Mouse (Mus musculus): ENCODE data around the gene Prkch. TPM values are rescaled to one million over a fixed set of nuclear protein-coding genes. Genes with fewer than 3 reads are reported as not detected.
"Not testable (repeated sequence)": the region's sequence is repeated elsewhere in the genome, so short reads cannot be mapped to it uniquely, and the experiment has no call there.

Prkch gene
- polyA plus RNA-seq, 1 experiment = 3.2 TPM

DNA sequence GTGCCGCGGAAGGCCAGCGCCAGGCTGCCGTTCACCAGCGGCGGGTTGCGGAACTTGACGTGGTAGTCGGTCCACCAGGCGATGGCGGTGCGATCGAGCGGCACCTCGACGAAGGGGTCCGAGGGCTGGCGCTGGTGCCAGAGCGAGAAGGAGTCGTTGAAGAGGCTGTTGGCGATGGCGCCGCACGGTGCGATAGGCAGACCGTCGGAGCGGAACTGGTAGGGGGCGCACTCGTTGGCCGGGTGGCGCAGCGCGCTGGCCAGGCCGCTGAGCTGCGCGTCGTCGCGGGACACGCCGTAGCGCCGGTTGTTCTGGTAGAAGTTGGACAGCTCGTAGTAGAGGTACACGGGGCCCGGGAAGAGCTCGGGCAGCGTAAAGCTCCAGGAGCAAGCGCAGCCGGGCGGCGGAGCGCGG is 38.9 kb upstream of the Prkch start:
- WGBS = under 1% methylated on average over 55 of the region's 55 CpGs

DNA sequence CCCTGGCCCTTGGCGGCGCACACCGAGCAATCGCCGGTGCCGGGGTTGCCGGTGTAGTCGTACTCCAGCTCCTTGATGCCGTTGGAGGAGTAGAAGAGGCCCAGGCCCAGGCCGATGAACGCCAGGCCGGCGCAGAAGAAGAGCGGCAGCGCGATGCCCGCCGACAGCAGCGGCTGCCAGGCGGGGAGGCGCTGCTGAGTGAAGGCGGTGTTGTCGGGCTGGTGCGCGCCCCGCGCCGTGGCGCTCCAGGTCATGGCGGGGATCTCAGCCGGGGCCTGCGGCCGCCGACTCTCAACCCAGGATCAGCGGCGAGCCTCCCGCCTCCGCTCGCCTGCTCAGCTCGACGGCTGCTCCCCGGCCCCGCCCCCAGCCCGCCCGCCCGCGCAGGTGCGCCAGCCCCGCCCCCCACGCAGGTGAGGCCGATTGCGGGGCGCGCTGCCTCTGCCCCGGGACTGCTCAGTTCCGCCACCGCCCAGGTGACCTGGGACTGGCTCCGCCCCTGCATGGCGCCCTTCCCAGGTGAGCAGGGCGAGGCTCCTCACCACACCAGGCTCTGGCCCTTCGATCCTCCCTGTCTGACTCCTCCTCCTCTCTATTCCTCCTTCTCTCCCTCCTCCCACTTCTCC is 38.4 kb upstream of the Prkch start, which contains the start of gene Tmem30b:
Gene Tmem30b, minus strand, starts transcription at position 307 of the 626 bp plus-strand sequence.
- TF ChIP-seq POLR2A (IDR thresholded peaks at IDR 0.05; ENCODE audit: borderline replicate concordance, insufficient read depth, low read length) (no peak), CTCF (IDR thresholded peaks at IDR 0.05; ENCODE audit: borderline replicate concordance, insufficient read depth, low read depth, low read length) (no peak)
- no peak for DNase-seq
- H3K4me1 ChIP-seq (ENCODE audit: control insufficient read depth, insufficient read depth, low read length) = no peaks in the 10 kb centered on the region; the same call in 1 of the 2 replicates
- no peak within 1 kb of the TSS for H3K4me3 ChIP-seq (replicated peaks; ENCODE audit: insufficient read depth, low read depth, low read length)
- 2% methylated on average over 61 of the region's 61 CpGs for WGBS
- no peak within 1 kb of the TSS for H3K27ac ChIP-seq (ENCODE audit: insufficient read depth, low read length)
- peaks cover 6% of the 10 kb centered on the region; the same call in 1 of the 2 replicates for H3K27me3 ChIP-seq (ENCODE audit: control insufficient read depth, insufficient read depth, low read length)

More for the DNA sequence above, 38.9 kb upstream of the Prkch start:
- Histone ChIP-seq H3K27me3 (ENCODE audit: control insufficient read depth, insufficient read depth, low read length) (peaks cover 6% of the 10 kb centered on the region; the same call in 1 of the 2 replicates), H3K27ac (ENCODE audit: insufficient read depth, low read length) (no peak overlapping the region), H3K4me1 (ENCODE audit: control insufficient read depth, insufficient read depth, low read length) (no peaks in the 10 kb centered on the region; the same call in 1 of the 2 replicates), H3K4me3 (replicated peaks; ENCODE audit: insufficient read depth, low read depth, low read length) (no peak overlapping the region)
- DNase-seq = no peak
- TF ChIP-seq CTCF (IDR thresholded peaks at IDR 0.05; ENCODE audit: borderline replicate concordance, insufficient read depth, low read depth, low read length) = no peak
- no peak for TF ChIP-seq POLR2A (IDR thresholded peaks at IDR 0.05; ENCODE audit: borderline replicate concordance, insufficient read depth, low read length)

DNA sequence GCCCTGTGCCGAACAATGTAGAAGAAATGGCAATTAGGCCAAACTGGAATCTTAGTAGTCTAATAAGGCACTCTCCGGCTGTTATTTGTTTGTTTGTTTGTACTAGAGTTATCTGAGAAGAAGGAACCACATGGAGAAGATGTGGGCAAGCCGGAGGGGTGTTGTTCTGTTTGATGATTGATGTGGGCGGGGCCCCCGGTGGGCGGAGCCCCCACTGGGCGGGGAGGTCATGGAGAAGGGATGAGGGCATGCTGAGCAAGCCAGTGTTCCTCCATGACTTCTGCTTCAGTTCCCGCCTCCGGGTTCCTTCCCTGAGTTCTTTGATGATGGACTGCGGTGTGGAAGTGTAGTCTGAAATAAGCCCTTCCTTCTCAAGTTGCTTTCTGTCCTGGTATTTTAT is 37.0 kb upstream of the Prkch start:
- 37% methylated on average over 10 of the region's 10 CpGs for whole genome bisulfite sequencing
- Histone ChIP-seq H3K4me3 (replicated peaks; ENCODE audit: insufficient read depth, low read depth, low read length) (no peak overlapping the region), H3K4me1 (ENCODE audit: control insufficient read depth, insufficient read depth, low read length) (no peaks in the 10 kb centered on the region; the same call in 1 of the 2 replicates), H3K27me3 (ENCODE audit: control insufficient read depth, insufficient read depth, low read length) (peaks cover 6% of the 10 kb centered on the region; the same call in 1 of the 2 replicates), H3K27ac (ENCODE audit: insufficient read depth, low read length) (no peak overlapping the region)
- DNase-seq = no peak
- TF ChIP-seq POLR2A (IDR thresholded peaks at IDR 0.05; ENCODE audit: borderline replicate concordance, insufficient read depth, low read length) = no peak
- TF ChIP-seq CTCF (IDR thresholded peaks at IDR 0.05; ENCODE audit: borderline replicate concordance, insufficient read depth, low read depth, low read length) = no peak

DNA sequence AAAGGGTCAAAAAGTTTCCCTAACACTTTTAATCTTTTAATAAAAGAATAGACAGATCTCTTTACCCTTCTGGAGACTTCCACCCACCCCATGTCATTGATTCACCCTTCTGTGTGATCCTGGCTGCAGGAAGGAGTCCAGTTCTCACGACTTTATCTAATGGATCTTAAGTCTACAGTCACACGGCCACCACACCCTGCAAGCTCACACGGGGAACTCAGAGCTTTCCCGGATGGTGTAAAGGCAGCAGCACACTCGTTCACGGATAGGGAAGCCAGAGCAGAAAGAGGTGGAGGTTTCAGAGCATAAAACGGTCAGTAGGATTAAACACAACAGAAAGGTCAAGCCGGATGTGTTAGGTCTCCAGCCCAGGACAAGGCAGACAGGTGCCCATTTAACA is 36.3 kb upstream of the Prkch start:
- TF ChIP-seq CTCF (IDR thresholded peaks at IDR 0.05; ENCODE audit: borderline replicate concordance, insufficient read depth, low read depth, low read length) = no peak
- TF ChIP-seq POLR2A (IDR thresholded peaks at IDR 0.05; ENCODE audit: borderline replicate concordance, insufficient read depth, low read length) = no peak

DNA sequence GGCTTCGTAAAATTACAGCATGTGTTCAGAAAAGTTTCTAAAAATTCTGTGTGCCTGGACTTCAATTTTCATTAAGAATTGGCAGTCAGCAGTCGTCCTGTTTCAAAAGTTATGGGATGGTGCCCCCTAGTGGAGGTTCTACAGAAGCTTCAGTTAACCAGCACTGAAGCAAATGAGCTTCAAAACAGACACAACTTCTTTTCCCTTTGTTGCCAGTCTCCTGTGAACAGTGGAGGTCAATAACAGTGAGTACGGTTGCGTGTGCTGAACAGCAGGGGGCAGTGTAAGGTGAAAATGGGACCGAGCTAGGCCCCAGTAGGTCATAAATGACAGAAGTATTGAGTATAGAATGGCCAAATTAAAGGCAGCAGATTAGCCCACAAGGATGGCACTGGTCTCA is 30.4 kb upstream of the Prkch start:
- H3K4me1 ChIP-seq (ENCODE audit: control insufficient read depth, insufficient read depth, low read length) = no peaks in the 10 kb centered on the region
- no peak overlapping the region for H3K4me3 ChIP-seq (replicated peaks; ENCODE audit: insufficient read depth, low read depth, low read length)
- TF ChIP-seq CTCF (IDR thresholded peaks at IDR 0.05; ENCODE audit: borderline replicate concordance, insufficient read depth, low read depth, low read length) = peak; percentile 48; the same call in 1 of the 2 replicates
- no peak for TF ChIP-seq POLR2A (IDR thresholded peaks at IDR 0.05; ENCODE audit: borderline replicate concordance, insufficient read depth, low read length)
- peak; percentile 32 to 50 for DNase-seq
- H3K27ac ChIP-seq (ENCODE audit: insufficient read depth, low read length) = no peak overlapping the region
- WGBS = 3% methylated on average over 5 of the region's 5 CpGs
- no peaks in the 10 kb centered on the region for H3K27me3 ChIP-seq (ENCODE audit: control insufficient read depth, insufficient read depth, low read length)

More for the DNA sequence above, 36.3 kb upstream of the Prkch start:
- peaks cover 6% of the 10 kb centered on the region; the same call in 1 of the 2 replicates for H3K27me3 ChIP-seq (ENCODE audit: control insufficient read depth, insufficient read depth, low read length)
- no peak overlapping the region for H3K4me3 ChIP-seq (replicated peaks; ENCODE audit: insufficient read depth, low read depth, low read length)
- no peaks in the 10 kb centered on the region; the same call in 1 of the 2 replicates for H3K4me1 ChIP-seq (ENCODE audit: control insufficient read depth, insufficient read depth, low read length)
- no peak overlapping the region for H3K27ac ChIP-seq (ENCODE audit: insufficient read depth, low read length)
- DNase-seq = no peak
- 77% methylated on average over 8 of the region's 8 CpGs for WGBS

DNA sequence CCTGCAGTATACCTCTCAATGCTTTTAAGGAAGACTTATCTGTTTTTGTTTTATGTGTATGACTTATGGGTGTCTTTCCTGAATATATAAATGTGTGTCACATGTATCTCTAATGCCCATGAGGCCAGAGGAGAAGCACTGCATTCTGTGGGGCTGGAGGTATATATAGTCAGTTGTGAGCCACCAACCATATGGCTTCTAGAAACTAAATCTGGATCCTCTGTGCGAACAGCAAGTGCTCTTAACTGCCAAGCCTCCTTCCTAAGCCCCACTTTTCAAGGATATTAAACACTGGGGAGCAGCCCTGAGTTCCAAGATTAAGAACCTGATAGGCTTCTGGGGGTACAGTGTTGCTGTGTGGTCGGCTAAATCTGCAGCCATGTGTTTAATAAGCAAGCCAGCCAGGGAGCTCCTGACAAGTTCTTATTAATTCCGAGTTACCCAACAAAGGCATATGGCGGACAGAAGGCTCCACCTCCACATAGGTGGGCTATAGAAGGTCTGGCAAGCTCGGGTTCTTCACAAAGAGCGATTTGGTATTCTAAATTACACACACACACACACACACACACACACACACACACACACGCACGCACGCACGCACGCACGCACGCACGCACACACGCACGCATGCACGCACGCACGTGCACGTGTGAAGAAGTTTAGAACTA is 25.9 kb upstream of the Prkch start:
- H3K4me1 ChIP-seq (ENCODE audit: control insufficient read depth, insufficient read depth, low read length) = no peaks in the 10 kb centered on the region
- no peaks in the 10 kb centered on the region for H3K27me3 ChIP-seq (ENCODE audit: control insufficient read depth, insufficient read depth, low read length)
- WGBS = 88% methylated on average over 20 of the region's 20 CpGs
- DNase-seq = no peak
- H3K4me3 ChIP-seq (replicated peaks; ENCODE audit: insufficient read depth, low read depth, low read length) = no peak overlapping the region
- no peak for TF ChIP-seq POLR2A (IDR thresholded peaks at IDR 0.05; ENCODE audit: borderline replicate concordance, insufficient read depth, low read length)
- no peak for TF ChIP-seq CTCF (IDR thresholded peaks at IDR 0.05; ENCODE audit: borderline replicate concordance, insufficient read depth, low read depth, low read length)
- H3K27ac ChIP-seq (ENCODE audit: insufficient read depth, low read length) = no peak overlapping the region

DNA sequence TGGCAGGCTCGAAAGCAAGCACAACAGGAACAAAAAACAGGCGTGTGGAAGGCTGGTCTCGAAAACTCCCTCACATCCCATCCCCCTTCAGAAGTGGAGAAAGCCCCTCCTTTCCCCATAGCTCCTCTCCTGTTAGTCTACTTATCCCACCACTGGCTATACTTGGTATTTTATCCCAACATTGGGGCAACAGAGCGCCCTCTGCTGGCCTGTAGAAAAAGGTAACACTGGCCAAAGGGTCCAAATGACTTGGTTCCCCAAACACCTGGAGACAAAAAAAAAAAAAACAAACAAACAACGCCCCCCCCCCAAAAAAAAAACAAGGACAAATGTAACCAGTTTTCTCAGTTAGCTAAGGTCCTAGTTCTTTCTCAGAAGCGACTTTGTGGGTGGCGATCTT is 24.5 kb upstream of the Prkch start:
- WGBS = 57% methylated on average over 7 of the region's 7 CpGs
- no peak overlapping the region for H3K27ac ChIP-seq (ENCODE audit: insufficient read depth, low read length)

DNA sequence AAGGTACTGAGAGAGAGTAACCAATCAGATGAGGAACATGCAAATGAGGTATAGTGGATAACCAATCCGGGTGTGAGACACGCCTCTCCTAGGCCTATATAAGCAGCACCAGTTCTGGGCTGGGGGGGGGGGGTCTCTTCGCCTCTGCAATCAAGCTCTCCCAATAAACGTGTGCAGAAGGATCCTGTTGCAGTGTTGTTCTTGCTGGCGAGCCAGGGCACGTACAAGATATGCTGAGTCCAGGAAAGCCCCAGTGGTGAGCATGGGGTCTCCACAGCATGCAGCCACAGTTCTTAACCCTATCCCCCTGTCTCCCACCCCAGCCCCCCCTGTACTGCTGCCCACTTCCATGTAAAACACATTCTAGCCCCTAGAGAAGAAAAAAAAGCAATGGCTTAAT is 21.5 kb upstream of the Prkch start:
- 80% methylated on average over 6 of the region's 6 CpGs for whole genome bisulfite sequencing
- H3K4me1 ChIP-seq (ENCODE audit: control insufficient read depth, insufficient read depth, low read length); DNase-seq; H3K4me3 ChIP-seq (replicated peaks; ENCODE audit: insufficient read depth, low read depth, low read length); H3K27me3 ChIP-seq (ENCODE audit: control insufficient read depth, insufficient read depth, low read length); H3K27ac ChIP-seq (ENCODE audit: insufficient read depth, low read length): not testable (repeated sequence)

More for the DNA sequence above, 24.5 kb upstream of the Prkch start:
- DNase-seq = no peak
- Histone ChIP-seq H3K4me1 (ENCODE audit: control insufficient read depth, insufficient read depth, low read length) (no peaks in the 10 kb centered on the region), H3K4me3 (replicated peaks; ENCODE audit: insufficient read depth, low read depth, low read length) (no peak overlapping the region), H3K27me3 (ENCODE audit: control insufficient read depth, insufficient read depth, low read length) (no peaks in the 10 kb centered on the region)
- TF ChIP-seq POLR2A (IDR thresholded peaks at IDR 0.05; ENCODE audit: borderline replicate concordance, insufficient read depth, low read length) (no peak), CTCF (IDR thresholded peaks at IDR 0.05; ENCODE audit: borderline replicate concordance, insufficient read depth, low read depth, low read length) (no peak)
